Mouse (Mus musculus) cerebellum, adult (tissue): ENCODE results near the gene Ckb.

Experiments used
- ATAC-seq: cut with Nextera tagmentation; 2 replicates; pipeline ENCODE4 v1.9.2; 2017; ENCODE audit warnings: mild to moderate bottlenecking, moderate library complexity, mixed read lengths; ENCODE audit not compliant: insufficient number of reproducible peaks, low FRiP score, low TSS enrichment

Gene Ckb

DNA sequence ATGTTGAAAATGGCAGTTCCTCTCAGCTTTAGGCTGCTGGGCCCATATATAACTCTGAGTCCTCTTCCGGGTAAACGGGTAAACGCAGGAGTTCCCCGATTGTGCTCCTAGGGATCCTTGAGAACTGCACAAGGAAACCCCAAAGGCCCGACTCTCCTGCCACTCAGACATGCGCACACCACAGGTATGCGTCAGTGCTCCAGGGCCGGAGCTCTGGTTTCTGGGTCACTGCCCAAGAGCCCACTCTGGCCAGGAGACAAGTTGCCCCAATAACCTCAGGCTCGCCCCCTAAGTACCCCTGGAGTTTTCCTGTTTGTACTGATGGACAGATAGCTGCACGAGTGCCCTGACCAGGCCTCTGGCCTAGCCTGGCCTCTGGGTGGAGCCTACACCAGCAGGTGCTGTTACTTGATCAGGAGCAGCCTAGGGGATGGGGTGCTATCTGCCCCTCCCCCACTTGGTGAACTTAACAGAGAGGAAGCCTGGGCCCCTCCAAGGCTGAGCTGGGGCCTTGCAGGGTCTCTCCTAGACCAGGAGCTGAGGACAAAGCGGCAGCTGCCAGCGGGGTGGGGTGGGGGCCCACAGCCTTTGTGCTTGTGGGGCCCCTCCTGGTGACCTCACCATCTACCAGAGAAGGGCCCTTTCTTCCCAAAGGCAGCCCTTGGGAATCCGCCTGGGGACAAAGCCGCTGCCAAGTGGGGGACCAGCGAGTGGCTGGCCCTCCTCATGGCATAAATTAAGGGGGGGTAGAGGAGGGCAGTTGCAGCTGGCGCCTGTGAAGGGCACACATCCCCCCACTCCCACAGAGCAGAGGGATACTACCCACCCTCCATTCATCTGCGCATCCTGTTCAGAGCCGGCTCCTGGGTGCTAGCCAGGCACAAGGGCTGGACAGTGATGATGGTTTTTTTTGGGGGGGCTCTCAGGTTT, 21.5 kb upstream of the Ckb start:
- no peak for ATAC-seq

DNA sequence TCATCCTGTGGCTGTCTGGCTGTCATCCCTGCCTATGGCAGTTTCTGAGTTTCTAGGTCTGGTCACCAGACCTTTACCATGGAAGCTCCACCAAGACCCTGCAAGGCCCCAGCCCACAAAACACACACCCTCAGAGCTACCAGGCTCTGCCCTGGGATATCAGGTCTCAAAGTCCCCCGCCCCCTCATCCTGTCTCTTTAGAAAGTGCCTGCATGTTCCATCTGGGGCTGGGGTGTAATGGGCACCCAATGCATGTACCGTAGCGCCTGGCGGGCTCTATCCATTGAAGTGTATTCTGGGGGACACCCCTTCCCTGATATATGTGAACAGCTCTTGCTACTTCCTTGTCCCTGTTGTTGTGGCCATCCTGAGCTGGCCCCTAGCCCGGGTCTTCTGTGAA, 20.8 kb upstream of the Ckb start:
- ATAC-seq = no peak

DNA sequence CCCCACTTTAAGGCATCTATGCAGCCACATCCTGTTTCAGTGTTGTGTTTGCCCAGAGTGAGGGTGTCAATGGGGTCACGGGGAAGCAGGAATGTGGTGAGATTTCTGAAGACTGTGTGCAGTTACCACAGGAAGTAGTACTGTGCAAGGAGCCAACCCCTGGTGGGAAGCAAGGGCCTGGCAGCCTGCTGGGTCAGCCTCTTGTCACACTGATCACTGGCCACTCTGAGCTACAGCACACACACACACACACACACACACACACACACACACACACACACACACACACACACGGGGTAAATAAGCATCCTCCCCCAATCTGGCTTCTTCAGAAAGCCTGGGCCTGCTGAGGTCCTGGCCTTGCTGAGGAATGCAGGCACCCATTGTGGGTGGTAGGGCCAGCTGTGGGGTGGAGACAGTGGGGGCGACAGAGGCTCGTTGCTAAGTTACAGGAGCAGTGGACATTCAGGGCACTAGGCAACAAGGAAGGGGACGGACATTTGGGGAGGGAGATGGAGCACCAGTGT, 19.3 kb upstream of the Ckb start:
- no peak for ATAC-seq

DNA sequence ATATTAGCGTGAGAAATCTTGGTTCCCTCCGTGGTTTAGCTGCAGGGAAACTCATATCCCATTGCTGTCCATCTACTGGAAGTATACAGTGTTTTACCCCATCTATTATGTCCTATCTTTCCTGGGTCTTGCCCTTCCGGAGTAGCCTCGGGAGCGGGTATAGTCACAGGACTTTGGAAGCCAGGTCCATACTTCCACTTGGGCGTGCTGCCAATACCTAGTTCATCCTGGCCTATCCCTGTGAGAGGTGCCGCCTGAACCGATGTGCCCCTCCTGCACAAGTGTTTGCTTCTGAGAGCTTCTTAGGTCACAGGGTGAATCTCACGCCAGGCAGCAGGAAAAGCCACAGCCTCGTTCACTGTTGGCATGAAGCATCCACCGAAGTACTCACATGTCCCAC, 17.3 kb upstream of the Ckb start:
- ATAC-seq = no peak

DNA sequence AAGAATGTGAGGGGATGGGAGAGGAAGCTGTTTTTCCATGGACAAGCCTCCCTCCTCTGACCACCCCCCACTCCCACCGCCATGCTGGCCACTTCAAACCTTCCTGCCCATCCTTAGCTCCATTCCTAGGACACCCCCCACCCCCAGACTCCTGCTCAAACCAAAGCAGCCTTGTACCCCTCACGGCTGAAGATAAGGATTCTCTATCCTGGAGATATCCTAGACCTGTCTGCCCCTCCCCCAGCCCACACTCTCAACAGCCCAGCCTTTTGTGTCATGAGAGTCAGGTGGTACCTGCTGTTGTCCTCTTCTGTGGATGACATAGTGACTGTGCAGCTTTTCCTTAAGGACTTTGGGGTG, 15.9 kb upstream of the Ckb start:
- no peak for ATAC-seq

DNA sequence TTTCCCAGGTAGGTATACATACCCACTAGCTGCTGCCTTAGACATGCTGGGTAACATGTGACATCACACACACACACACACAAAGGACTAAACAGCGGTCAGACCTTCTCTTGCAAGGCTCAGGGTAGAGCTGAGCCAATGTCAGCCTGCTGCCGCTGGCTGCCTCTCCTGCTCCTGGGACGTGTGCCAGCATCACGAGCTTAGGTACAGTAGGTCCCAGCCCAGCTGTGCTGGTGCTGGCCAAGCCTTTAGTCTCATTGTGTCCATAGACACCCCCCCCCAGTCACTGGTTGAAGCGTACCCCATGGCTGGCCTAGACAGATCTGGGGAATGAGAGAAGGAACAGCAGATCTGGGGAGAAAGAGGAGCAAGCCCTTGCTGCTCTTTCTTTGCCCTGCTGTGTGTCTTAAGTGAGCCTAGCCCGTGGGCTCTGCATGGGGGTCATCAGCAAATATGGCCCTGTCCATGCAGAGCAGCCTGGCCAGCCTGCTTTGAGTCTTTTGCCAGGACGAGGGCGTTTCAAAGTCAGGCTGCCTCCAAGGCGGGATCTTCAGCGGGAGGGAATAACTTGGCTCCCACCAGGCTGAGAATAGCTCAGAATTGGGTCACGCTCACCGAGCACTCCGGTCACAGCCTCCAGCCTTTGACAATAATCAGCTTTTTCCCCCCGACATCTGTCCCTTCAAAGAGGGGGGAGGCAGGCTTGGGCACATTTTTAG, 15.4 kb upstream of the Ckb start:
- ATAC-seq = peak; percentile 71

DNA sequence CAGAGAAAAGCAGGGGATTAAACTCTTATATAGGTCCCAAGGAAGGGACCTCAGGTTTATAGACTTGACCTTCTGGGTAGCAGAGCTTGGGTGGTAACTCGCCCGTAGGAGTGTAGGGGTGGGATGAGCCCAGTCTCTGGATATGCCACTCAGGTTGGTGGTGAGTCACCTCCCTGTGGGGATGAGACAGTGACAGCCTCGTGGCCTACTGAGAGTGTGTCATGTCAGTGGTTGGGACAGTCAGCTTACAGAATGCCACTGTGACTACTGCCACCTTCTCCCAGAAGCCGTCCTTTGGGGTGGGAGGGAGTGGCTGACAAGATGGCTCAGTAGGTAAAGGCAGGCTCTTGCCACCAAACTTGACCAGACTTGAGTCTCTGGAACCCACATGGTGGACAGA, 14.3 kb upstream of the Ckb start:
- no peak for ATAC-seq

DNA sequence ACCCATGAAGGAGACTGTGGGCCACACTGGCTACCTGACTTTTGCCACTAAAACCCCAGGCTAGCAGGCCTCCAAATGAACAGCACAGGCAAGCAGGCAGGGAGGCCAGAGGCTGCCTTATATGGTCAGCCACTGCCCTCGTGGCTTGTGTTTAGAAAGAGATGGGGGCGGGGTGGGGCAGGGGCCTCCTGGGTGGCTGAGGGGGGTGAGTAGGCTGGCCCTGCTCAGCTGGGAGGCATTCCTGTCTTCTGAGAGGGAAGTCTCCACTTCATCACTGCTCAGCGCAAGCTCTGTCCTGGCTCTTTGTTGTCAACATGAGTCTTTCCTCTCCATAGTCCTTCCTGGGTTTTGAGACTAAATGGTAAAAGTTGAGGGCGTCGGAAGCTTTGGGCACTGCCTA, 10.7 kb upstream of the Ckb start:
- no peak for ATAC-seq

DNA sequence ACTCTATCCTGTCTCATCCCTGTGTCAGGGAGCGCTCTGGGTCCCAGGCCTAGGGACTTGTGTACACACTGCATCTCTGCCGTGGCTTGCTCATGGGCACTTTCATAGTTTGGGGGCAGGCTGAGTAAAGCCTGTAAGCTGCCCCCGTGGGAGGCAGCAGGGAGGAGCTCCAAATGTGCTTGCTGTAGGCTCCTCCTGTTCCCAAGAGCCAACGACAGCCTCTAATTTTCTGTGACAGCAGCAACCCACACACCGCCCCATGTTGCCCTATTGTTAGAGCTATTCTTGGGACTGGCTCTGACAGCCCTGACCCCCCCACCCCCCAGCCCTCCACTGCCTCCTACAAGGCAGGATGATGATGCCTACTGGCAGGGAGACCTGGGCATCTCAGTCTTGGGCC, 9.9 kb upstream of the Ckb start:
- no peak for ATAC-seq

DNA sequence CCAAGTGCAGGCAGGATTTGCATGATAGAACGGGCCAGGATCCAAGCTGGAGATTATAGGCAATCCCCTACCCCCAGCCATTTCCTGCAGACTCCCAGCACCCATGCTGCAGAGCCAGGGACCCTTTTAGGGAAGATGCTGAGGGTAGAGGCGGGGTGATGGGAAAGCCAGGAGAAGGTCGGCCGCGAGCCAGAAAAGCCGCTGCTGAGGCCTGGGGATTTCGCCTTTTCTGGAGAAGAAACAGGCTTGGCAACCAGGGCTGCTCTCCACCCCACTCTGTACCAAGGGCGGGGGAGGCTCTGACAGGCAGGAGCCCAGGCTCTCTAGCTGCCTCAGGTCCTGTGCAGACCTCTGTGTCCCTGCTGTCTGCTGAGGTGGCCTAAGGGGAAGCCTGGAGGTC, 9.2 kb upstream of the Ckb start:
- no peak for ATAC-seq

DNA sequence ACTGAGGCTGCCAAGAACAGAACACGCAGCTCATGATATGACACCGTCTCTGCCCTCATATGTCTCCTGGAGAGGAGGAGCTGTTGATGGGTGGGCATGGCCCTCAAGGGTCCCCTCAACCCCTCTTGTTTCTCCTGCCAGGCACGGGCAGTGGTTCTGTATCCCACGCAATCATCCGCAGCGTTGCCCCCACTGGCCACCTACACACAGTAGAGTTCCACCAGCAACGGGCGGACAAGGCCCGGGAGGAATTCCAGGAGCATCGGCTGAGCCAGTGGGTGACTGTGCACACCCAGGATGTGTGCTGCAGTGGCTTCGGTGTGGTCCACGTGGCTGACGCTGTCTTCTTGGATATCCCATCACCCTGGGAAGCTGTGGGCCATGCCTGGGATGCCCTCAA, 8.5 kb upstream of the Ckb start:
- ATAC-seq = no peak

DNA sequence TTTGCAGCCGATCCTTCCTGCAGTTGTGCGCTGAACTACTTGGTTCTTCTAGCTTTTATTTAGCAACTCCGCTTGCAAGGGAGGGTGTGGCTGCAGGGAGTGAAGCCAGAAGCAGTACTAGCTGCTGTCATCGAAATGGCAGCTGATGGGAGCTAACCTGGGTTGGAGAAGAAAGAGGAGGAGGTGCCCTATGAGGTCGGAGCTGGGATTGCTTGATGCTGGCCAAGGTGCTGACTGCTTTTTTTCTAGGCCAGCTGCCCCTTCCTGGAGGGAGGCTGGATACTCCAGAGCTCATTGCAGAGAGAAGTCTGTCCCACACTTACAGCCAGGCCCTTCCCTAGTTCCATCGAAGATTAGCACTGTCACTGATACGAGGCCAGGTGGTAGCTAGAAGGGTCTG, 6.9 kb upstream of the Ckb start:
- ATAC-seq = no peak

DNA sequence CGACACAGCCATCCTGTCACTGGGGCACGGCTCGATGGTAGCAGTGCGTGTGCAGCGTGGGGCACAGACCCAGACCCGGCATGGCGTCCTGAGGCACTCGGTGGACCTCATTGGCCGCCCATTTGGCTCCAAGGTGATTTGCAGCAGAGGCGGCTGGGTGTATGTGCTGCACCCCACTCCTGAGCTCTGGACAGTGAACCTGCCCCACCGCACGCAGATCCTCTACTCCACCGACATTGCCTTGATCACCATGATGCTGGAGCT, 6.5 kb upstream of the Ckb start:
- ATAC-seq = no peak

DNA sequence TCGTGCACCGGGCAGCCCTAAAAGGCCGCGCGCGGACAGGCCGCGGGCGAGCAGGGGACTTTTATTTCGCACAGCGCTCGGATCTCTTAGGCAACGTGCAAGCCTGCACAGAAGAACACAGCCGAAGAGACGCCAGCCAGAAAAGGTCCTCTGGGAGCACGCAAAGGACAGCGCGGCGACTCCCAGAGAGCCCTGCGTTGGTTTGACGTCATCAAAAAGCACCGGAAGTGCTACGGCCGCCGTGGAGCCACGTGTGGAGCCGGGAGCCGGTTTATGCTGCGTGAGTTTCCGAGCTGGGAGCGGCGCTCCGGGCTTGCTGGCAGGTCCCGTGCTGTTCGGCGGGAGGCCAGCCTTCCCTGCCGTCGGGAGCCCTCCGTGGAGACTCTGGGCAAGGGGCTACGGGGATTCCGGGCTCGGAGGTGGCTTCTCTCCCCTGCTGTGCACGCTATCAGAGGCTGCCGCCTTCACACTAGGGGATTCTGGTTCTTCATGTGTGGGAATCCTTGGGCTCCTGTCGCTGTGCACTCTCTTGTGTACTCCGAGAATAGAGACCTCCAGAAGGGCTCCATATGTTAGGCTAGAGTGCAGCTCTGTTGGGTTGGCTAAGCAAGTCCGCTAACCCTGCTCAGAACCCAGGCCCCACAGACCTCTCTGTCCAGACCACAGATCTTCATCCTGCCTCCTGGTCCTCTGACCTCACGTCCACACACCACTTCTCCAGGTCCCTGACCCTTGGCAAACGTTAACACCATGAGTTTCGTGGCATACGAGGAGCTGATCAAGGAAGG, 5.9 kb upstream of the Ckb start, which contains the start of gene Trmt61a:
Trmt61a (plus strand) TSS at position 224 of the 788 bp plus-strand sequence.
- ATAC-seq = peak; percentile 63

DNA sequence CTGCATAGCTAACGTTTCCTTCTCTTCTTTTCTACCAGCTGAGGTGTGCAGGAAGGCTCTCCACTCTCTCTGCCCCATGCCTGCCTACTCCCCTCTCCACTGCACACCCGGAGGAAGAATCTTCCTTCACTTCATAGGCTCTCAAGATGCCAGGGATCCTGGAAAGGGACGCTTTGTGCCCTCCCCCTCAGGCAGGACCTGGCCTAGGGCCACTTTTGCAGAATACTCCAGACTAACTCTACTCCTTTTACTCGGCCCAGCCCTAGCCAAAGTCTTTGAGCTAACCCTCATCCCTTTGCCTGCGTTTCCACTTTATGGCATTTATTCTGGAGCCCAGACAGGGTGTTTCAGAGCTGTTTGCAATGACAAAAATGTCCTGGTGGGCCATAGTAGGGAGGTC, 5.3 kb upstream of the Ckb start:
- no peak for ATAC-seq

DNA sequence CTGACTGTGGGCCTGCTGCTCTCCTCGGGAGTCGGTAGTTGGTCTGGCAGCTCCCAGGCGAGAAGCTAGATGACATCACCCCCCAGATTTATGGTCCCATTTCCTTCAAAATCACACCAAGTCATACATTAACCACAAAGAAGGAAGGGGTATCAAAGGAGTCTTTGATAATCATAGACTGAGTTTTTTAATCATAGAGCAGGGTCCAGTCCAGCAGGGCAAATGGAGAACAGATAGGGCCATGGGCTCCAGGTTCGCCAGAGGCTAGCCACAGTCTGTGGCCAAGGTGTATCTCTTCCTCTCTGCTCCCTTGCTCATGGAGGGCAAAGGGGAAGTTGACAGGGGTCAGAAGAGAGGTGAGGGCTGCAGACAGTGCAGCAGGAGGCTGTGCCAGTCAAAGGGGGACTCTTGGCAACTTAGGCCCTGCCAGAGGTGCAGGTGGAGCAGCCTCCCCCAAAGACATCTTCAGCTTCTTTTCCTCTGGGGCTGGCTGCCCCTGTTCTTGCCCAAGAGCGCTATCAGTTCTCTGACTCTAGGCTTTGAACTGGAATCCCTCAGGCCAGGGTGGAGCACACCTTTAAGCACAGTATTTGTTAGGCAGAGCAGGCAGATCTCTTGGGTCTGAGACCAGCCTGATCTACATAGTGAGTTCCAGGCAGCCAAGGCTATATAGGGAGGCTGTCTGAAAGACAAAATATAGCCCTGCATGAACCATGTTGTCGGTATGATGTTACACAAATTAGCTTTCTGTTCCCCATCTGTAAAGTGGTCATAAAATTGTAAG, 3.9 kb upstream of the Ckb start:
- ATAC-seq = no peak

DNA sequence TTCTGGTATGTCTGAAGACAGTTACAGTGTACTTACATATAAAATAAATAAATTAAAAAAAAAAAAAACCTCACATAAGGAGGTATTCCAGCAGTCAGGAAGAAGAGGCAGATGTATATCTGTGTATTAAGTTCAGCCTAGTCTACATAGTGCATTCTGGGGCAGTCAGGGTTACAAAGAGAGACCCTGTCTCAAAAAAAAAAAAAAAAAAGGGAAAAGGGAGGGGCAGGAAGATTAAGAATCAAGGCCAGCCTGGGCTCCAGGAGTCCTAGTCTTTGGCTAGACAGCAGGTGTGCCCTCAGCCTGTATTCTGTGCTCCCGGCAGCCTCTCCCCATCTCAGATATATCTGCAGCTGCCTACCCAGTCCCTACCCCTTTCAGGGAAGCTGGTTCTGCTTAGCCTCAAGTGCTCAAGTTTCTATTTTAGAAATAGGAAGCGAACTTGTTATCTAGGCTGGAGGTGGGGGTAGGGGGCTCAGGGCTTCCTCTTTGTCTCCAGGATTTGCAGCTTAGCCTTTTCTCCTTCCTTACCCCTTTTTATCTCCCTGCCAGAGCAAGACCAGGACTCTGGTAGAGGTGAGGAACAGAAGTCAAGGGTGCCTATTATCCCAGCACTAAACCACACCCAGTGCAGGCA, 2.8 kb upstream of the Ckb start:
- no peak for ATAC-seq

DNA sequence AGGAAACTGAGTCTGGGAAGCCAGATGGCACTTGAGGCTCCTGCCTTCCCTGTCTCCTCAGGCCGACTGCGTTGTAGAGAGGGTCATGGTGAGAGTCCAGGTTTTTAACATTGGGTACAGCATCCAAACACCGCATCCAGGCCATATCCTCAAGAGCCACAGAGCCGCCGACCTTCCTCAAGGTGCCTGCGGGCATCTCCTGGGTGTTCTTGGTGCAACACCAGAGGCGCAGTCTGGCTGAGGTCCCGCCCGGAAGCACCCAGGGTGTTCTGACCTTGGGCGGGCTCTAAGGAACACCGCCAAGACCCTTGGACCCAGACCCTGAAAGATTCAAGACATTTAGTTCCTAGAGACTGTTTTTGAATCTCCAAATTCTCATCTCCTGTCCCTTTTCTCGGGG, 443 bp upstream of the Ckb start:
- peak; percentile 11; the same call in 1 of the 2 replicates for ATAC-seq

DNA sequence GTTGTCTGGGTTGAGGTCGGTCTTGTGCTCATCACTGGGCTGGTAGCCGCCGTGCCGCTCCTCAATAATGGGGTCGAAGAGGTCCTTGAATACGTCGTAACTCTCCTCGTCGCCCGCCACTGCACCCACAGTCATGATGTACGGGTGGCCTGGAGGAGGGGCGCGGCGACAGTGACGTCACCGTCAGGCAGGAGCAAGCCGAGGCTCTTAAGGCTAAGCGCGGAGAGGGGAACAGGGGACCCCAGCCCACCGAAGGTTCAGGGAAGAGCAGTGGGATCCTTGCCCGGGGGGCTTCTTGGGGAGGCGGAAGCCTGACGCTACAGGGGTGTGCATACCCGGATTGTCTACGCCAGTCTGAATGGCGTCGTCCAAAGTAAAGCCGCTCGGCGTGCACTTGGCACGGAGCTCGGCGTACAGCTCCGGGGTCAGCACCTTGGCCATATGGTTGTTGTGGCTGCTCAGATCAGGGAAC, 671 bp downstream of the Ckb start:
- ATAC-seq = peak; percentile 19; the same call in 1 of the 2 replicates

DNA sequence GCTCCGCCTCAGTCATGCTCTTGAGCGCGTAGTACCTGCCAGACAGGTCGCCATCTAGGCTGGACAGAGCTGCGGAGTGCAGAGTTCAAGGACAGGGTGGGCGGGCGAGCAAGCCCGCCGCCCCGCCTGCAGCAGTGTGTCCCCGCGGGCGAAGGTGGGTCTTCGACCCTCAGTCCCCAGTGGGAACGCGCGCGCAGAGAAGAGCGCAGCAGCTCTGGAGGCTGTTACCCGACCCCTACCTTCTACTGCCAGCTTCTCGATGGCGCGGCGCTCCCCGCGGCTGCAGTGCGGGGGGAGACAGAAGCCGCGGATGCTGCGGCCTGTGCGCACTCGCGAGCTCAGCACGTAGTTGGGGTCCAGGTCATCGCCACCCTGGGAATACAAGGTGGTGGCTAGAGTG, 1.2 kb downstream of the Ckb start:
- no peak for ATAC-seq
